Mouse (Mus musculus) frontal cortex, adult 2 months (tissue): ENCODE measurements at regions not wholly inside any gene's neighbourhood (a gene's known extent, or its start where the extent isn't known, plus 50 kb on each side); places are given as distances from the start of the nearest gene placed in this dataset.

Source experiments
- DNase-seq, 2 experiments: peaks; one replicate each; pipeline ENCODE4 v3.0.0; 2022; ENCODE audit warnings: low spot score in 1 of 2; ENCODE audit errors: extremely low spot score in 1 of 2

DNA sequence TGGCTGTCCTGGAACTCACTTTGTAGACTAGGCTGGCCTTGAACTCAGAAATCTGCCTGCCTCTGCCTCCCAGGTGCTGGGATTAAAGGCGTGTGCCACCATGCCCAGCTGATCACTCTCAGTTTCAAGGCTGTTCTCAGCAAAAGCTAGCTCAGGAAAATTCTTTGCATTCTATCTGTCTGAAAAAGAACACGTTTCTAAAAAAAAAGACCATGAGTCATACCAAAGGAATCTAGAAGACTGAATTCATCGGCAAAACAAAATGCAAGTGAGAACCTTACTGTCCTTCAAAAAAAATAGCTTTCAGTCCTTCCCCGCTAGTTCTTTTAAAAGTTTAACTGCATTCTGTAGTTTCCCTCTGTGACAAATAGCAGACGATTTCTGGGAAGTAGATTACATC lies 596.3 kb upstream of the Syt1 start:
- peak in 1 of 2 experiments; percentile 53 for DNase-seq

- DNase-seq: peak in 1 of 2 experiments; percentile 25
Observed at GRCm38 (mm10) chr10:109603241-109603640, 592.5 kb upstream of the Syt1 start.

DNA sequence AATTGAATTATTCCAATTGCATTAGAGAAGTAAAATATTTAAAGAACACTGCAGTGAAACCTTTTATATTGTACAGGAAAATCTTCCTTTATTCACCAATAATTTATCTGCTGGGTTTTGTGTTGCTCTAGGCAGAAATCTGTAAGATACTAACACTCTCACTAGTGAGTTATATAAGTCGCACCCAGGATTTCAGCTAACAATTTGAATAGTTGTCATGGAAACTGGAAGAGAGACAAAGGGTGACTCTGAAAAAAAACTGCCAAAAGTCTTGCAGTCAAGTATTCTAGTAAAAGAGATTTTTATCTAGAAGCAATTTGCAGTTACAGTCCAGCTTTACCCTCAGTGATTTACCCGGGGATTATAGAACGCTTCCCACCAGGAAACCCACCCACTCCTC lies 587.8 kb upstream of the Syt1 start:
- DNase-seq: peak in 1 of 2 experiments; percentile 63

DNA sequence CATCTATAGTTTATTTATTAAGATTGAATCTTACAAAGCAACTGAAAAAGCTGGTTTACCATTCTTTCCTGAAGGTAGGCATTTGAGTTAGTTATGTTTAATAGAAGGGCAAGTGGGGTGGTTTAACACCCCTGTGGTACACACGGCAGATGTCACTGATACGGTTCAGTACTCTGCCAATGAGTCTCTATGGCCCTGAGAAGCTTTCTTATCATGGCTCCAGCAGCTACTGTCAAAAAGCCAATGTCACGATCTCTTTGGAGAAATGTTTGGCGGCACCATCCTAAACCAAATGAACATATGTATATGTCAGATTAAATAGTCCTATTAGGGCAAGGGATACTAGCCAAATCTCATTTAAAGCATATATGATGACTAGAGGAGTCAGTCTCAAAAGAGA lies 562.4 kb upstream of the Syt1 start:
- DNase-seq: no peak

- DNase-seq: no peak
Observed at GRCm38 (mm10) chr10:109569798-109570197, 559.0 kb upstream of the Syt1 start.

DNA sequence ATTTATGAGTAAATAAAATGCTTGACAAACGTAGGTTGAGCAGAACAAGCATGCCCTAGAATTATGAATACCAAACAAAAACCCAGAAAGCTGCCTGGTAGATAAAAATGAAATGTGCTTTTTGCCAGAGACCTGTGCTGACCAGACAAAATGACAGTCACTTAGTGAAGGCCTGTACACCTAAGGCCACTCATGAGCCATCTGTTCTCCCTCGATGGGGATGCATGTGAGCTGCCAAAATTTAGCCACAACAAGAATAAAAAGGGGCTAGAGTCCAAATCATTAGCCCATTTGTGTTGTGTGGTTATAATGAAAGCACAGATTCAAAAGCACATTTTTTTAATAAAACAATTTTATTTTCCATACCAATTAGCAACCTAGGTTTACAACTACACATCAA lies 555.9 kb upstream of the Syt1 start:
- no peak for DNase-seq

DNA sequence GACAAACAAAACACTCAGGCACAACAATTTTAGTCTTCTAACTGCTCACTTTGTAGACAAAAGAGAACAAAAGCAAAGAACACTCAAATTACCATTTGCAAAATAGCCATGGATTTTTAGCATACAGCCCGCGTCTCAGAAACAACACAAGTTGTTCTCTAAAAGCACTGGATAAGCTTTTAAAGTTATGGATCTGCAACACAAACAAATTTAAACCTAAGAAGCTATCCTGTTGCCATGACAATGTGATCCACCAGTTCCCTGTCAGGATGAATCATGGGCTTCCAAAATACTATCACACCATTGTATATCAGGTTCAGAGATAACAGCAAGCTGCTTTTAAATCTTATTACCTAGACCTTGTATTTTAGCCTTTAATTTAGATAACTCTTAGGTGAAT lies 550.9 kb upstream of the Syt1 start:
- peak in 1 of 2 experiments; percentile 32 for DNase-seq

DNA sequence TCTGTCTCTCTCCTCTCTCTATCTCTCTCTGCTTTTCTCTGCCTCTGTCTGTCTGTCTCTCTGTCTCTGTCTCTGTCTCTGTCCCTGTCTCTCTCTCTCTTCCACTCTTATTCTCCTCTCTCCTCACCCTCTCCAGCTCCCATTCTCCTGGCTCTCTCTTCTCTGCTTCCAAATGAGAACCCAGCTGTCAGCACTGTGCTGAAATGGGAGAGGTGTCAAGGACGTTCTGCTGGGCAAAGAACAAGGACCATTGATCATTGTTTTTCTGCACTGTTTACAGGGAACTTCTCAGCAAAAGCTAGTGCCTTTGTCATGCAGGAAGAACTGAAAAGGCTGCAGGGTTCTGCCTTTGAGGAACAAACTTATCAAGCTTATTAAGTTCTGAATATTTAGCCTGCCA lies 550.3 kb upstream of the Syt1 start:
- DNase-seq: peak in 1 of 2 experiments; percentile 13

GRCm38 (mm10) chr10:109543301-109543700 lies 532.5 kb upstream of the Syt1 start:
- DNase-seq: no peak

DNA sequence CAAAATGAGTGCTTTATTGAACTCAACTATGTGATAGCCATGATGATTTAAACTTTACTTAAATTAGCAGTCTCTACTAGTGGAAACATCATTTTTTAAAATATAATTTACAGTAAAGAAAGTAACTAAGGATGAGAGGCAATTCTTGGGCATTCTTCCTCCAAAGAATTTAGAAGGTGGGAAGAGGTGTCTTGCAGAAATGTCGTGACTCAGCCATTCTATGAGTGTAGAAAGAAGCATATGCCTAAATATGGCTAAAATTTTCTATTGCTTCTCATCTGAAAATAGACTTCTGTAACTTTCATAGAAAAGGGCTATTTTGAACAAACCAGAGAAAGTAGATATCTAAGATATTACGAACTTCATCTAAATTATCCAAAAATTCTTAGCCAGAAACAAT lies 529.4 kb upstream of the Syt1 start:
- peak in 1 of 2 experiments; percentile 42 for DNase-seq

DNA sequence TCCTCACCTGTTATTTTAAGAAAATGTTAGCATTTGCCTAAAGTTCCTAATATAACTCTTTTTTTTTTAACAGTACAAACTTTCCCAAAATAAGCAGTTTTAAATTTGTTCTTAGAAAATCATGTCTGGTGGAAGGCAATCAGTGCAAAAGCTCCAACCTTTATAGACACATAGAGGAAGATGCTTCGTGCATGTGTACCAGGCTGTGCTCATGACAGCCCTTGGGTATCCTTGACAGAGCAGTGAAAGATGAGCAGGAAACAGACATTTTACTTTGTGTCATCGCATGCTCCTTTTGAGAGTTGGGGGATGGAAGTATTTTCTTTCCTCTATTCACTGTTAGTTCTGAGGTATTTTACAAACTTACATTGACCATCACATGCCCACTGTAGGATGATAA lies 517.3 kb upstream of the Syt1 start:
- DNase-seq: peak in 1 of 2 experiments; percentile 33

GRCm38 (mm10) chr10:109521681-109522080 lies 510.9 kb upstream of the Syt1 start:
- no peak for DNase-seq

GRCm38 (mm10) chr10:109517664-109518063 lies 506.9 kb upstream of the Syt1 start:
- peak in 1 of 2 experiments; percentile 47 for DNase-seq

DNA sequence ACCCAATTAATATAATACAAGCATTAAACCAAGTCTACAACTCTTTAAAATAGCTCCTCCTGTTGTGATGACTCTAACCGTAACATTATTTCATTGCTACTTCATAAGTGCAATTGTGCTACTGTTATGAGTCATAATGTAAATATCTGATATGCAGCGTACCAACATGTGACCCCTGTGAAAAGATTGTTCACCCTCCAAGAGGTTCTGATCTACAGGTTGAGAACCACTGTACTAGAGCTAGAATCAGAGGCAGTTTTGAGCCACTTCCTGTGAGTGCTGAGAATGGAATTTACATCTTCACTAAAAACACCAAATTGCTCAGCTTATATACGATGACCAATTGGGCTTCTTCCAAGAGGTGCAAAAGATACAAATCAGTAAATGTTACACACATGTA lies 504.4 kb upstream of the Syt1 start:
- DNase-seq: no peak

DNA sequence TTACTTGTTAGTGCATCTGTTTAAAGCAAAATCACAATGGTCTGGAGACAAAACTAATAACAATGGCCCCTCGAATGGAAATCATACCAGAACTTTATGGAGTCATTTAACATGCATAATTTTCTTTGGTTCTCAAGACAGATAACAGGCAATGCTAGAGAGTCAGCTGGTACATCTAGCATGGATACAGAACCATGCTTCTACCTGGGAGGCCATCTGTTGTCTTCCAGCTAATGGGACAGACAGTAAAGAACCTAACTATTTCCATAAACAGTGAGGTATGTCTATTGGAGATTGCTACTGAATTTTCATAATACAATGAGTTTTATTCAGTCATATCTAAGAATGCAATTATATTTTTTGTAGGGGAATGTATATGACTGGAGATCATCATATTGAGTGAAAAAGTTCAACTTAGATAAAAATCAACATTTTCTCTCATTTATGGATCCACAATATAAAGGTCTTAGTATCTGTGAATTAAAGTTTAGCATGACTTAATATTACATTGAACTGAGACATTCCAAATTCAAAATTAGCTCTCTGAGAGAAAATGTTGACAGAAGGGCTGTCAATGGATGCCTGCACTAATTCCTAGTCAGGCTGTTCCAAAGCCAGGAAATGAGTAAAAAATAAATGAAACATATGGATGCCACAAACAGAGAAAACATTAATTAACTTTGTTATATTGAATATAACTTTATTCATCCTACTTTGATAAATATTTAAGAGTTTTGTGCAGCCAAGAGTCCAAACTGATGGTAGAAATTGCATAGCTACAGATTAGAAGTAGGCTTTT lies 500.3 kb upstream of the Syt1 start:
- no peak for DNase-seq

DNA sequence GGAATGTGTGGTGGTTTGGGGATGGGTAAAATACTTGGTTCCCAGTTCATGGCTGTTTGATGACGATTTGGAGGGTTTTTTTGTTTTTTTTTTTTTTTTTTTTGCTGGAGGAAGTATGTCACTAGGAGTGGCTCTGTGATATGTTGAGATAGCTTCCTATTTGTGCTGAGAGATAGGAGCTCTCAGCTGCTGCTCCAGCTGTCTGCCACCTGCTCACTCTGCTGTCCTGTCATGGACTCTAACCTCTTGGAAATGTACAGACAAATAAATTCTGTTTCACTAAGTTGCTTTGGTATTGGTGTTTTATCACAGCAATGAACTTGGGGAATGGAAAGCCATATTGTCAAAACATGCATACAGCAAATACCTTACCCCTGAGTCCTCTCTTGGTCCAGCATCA lies 497.8 kb upstream of the Syt1 start:
- DNase-seq: no peak

GRCm38 (mm10) chr10:109507228-109507627 lies 496.4 kb upstream of the Syt1 start:
- no peak for DNase-seq

GRCm38 (mm10) chr10:109504683-109505082 lies 493.9 kb upstream of the Syt1 start:
- DNase-seq: no peak

GRCm38 (mm10) chr10:109500861-109501260 lies 490.1 kb upstream of the Syt1 start:
- DNase-seq: no peak

- DNase-seq: no peak
Observed at GRCm38 (mm10) chr10:109498301-109498700, 487.5 kb upstream of the Syt1 start.

DNA sequence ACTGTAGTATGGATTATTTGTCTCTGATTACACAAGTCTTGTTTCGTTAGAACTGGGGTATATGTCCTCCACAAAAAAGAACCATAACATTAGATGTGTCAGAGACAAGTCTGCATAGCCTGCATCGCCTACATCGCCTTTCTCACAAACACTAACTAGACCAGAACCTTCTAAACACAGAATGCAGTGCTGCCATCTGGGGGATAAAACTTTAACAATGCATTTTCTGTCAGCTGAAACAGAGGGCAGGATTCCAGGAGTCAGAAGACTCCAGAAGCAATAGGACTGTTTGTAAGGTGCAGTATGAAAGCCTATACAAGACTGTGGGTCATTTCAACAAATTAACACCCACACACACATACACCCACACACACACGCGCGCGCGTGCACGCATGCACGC lies 485.4 kb upstream of the Syt1 start:
- peak; percentile 74 to 87 for DNase-seq

DNA sequence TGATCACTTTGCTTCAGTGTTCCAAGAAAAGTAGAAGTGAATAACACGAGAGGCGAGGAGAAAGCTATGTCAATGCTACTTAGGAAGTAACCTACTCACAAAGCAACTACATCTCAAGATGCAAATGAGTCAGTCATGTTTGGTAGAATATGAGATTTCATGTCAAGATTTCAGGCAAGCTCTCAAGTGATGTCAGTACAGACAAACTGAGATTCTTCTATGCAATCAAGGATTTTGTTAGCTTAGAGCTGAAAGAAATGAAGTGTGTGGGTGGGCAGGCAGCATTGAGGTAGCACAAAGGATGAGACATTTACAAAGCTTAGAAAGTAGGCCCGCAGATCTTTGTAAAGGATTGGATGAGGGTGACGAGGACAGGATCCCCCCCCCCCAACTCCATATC lies 480.0 kb upstream of the Syt1 start:
- peak in 1 of 2 experiments; percentile 46 for DNase-seq

DNA sequence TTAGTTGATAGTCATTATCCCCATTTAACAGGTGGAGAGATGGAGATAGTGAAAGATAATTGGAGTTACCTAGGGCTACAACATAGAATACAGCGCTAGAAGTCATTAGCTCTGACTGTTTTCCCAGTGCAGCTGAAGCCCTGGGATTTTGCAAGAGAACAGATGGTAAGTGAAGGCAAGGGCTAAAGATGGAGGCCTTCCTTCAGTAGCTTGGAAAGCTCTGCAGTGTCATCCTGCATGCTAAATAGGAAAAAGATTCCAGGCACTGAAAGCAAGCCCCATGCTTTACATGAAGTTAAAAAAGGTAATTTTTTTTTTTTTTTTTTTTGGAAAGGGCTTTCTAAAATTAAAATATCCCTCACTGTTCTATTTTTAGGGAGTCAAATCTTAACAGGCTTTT lies 477.2 kb upstream of the Syt1 start:
- peak in 1 of 2 experiments; percentile 42 for DNase-seq
